Mouse (Mus musculus) lung, adult 2 months (tissue): ENCODE measurements at regions not wholly inside any gene's neighbourhood (a gene's known extent, or its start where the extent isn't known, plus 50 kb on each side); places are given as distances from the start of the nearest gene placed in this dataset.

Experiments
- CTCF ChIP-seq: fragments of 200-500 bp; IDR thresholded peaks from 2 replicates; pipeline ENCODE4 v1.5.1; 2011; ENCODE audit warnings: mild to moderate bottlenecking, low read length, control low read depth; ENCODE audit not compliant: insufficient read depth
- POLR2A ChIP-seq: fragments of 200-500 bp; IDR thresholded peaks from 2 replicates; pipeline ENCODE4 v1.6.1; 2011; ENCODE audit warnings: low read depth, mild to moderate bottlenecking, control low read depth, low read length, borderline replicate concordance; ENCODE audit errors: extremely low read depth

GRCm38 (mm10) chr15:43992936-43993335 is 3858.8 kb downstream of the 9330182O14Rik start:
- TF ChIP-seq CTCF (no peak), POLR2A (no peak)
